Mouse (Mus musculus) liver, embryonic 18 days (tissue): ENCODE results near the gene Cdhr3. TPM values are rescaled to one million over a fixed set of nuclear protein-coding genes. Genes with fewer than 3 reads are reported as not detected.

Experiments
- polyA plus RNA-seq: library from polyadenylated mRNA; depleted of rRNA; stranded (reverse); fragments of >200 nt; gene quantifications from 2 replicates; pipeline ENCODE4 v1.2.3, GENCODE M21; 2012; rRNA removed

The Cdhr3 gene
- not detected in 2 replicates for polyA plus RNA-seq

GRCm38 (mm10) chr12:33092775-33093174 is at the start of gene Cdhr3:
Gene Cdhr3, minus strand, starts transcription at chr12:33092875.

Other genes with a start within 250 kb of the Cdhr3 start
- gene Sypl, start 139.0 kb downstream of the Cdhr3 start, polyA plus RNA-seq, result 21.7 and 22.0 TPM in 2 replicates
- 11.0 and 12.1 TPM in 2 replicates for gene Atxn7l1, start 54.8 kb upstream of the Cdhr3 start, polyA plus RNA-seq